Mouse (Mus musculus) lung, adult 2 months (tissue): ENCODE data around the gene Saa4.

Experiments
- CTCF ChIP-seq: fragments of 200-500 bp; IDR thresholded peaks from 2 replicates; pipeline ENCODE4 v1.5.1; 2011; ENCODE audit warnings: mild to moderate bottlenecking, low read length, control low read depth; ENCODE audit not compliant: insufficient read depth
- POLR2A ChIP-seq: fragments of 200-500 bp; IDR thresholded peaks from 2 replicates; pipeline ENCODE4 v1.6.1; 2011; ENCODE audit warnings: low read depth, mild to moderate bottlenecking, control low read depth, low read length, borderline replicate concordance; ENCODE audit errors: extremely low read depth

- TF ChIP-seq POLR2A, result no peak
- no peak for TF ChIP-seq CTCF
These were observed 28.8 kb upstream of the Saa4 start for GRCm38 (mm10) chr7:46761049-46761795.
